Mouse (Mus musculus) 416B (cell line): ENCODE results near the gene Rsad2.
"Not testable (repeated sequence)": the region's sequence is repeated elsewhere in the genome, so short reads cannot be mapped to it uniquely, and the experiment has no call there.

ENCODE experiments used
- DNase-seq: peaks from one replicate; pipeline ENCODE4 v3.0.0; 2011; ENCODE audit warnings: low read depth

Gene Rsad2

DNA sequence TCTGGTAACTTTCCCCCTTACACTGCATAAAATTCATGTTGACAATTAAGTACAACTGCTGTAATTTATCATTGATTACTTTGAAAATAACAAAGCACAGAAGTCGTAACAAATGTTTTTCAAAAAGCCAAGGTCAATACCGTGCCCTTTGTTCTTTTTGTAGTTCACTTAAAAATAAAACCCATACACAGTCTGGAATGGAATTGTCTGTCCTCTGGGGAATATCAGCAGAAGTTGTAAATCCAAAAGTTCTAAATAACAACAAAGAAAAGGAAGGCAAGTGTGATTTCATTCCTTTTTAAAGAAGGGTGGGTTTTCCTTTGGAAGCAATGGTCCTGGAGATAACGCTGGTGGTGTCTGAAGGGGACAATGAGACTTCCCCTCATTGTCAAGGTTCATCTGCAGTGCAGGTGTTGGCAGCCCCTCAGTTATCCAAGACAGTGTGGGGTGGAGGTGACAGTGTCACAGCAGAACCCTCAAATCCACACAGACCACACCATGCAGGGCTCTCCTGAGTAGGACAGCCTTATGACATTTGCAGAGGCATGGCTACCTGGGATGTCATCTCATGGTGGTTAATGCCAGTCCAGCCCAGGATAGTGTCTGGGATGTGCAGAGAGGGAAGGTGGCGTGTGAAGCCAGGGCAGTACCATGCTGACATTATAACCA, 9.7 kb downstream of the Rsad2 start:
- no peak for DNase-seq

DNA sequence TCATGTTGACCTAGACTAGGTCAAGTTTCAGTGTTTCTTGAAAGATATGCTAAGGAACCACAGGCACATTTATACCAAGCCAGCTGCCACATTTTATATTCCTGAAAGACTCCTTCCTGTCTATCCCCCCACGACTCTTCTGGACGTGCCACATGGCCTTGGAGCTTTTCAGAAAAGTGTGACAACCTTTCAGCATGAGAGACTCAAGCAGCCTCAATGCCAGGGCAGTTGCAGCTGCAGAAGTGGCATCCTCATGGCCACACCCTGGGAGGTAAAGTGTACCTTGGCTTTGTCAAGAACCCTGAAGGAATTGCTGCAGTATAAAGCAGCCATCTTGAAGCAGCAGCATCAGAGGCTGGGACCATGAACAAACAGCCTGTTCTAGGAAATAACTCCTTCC, 11.7 kb downstream of the Rsad2 start:
- no peak for DNase-seq

DNA sequence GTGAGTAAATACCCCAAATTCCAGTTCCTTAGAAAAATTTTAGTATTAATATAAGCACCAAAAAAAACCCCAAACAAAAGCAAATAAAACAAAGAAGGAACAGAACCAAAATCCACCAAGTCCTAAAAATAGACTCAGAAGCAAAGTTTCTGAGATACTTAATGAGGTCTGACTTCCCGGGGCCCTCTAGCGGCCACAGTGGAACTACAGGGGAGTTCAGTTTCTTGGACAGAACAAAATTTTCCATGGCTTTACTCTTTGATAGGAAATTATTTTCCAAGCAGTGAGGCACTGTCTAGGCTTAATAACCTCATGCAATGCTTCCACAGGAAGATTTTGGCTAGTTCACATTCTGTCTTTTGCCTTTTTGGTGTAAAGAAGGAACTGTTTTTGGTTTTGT, 12.2 kb downstream of the Rsad2 start:
- DNase-seq = peak; percentile 57

DNA sequence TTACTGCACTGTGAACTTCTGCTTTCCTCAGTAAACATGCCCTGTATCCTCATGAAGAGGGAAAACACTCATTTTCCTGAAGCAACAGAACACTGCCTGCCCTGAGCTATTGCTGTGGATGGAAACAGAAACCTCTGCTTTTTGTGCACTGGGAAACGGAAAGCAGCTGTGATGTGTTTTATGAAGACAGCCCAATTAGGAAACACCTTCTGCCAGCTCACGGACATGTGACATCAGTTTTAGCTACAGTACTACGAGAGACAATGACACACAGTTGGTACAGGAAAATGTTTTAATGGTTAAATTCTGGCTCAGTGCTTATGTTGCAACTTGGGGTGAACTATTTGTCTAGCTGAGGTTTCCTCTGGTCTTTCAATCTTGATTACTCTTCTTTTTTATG, 16.9 kb downstream of the Rsad2 start:
- peak; percentile 89 for DNase-seq

DNA sequence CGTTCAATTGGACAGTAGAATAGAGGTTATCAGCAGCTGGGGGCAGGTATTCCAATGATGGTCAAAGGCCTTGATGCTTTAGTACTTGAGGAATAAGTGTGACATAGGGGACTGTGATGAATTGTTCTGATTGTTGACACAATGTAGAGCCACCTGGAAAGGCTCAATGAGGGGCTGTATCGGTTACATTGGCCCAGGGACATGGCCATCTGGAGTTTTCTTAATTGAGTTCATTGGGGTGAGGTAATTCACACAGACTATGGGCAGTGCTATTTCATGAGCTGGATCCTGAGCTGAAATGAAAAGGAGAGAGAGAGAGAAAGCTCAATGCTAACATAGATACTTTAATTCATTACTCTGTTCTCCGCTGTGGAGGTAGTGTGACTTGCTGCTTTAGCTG, 18.3 kb downstream of the Rsad2 start:
- no peak for DNase-seq

DNA sequence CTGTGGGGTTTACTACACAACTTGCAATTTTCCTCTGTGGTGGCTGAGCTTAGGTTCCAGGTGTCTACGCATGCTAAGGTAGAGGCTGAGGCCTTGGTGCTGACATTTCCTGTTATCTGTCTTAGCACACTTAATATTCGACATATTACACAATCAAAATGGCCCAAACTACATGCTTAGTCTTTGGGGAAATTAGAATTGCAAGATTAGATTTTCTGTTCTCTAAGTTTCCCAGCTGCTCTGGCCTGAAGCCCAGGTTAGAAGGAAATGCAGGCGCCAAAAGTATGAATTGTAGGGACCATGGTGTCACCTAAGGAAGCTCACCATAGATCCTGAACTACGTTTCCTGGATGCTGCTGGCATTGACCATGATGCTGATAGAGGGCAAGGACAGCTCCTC, 19.9 kb downstream of the Rsad2 start:
- no peak for DNase-seq

DNA sequence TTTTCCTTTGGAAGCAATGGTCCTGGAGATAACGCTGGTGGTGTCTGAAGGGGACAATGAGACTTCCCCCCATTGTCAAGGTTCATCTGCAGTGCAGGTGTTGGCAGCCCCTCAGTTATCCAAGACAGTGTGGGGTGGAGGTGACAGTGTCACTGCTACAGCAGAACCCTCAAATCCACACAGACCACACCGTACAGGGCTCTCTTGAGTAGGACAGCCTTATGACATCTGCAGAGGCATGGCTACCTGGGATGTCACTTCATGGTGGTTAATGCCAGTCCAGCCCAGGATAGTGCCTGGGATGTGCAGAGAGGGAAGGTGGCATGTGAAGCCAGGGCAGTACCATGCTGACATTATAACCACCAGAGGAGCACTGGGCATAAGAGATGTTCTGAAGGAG, 27.5 kb downstream of the Rsad2 start:
- not testable (repeated sequence) for DNase-seq

DNA sequence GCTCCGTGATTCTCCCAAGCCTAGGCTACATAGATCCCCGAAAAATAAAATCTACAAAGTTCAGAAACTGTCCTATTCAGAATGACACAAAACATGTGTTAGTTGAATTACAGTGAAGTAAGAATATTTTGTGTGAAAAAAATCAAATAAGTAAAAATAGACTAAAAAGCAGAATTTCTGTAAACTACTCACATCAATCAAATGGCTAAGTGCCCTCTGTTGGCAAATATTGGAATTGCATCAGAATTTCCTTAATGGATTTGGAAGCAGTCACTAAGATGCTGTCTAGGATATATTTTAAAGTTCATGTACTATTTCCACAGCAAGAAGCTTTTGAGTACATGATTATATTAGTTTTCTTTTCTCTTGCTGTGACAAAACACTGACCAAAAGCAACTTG, 31.4 kb downstream of the Rsad2 start:
- peak; percentile 70 for DNase-seq

DNA sequence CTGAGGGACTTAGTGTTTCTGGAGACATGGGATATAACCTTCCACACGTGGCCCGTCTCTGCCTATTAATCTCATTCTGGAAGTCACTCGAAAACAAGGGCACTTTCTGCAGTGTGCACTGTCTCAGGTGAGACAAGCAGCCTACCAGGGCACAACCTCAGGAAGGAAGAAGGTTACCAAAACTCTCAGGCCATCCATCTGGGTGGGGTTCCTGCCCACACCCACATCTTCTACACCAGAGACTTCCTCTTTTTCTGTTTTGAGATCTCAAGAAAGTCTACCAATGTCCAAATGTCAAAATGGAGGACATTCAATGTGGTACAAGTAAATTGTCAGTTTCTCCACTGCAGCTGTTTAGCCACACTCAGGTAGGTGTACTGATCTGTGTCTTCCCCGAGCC, 37.9 kb downstream of the Rsad2 start:
- peak; percentile 73 for DNase-seq

DNA sequence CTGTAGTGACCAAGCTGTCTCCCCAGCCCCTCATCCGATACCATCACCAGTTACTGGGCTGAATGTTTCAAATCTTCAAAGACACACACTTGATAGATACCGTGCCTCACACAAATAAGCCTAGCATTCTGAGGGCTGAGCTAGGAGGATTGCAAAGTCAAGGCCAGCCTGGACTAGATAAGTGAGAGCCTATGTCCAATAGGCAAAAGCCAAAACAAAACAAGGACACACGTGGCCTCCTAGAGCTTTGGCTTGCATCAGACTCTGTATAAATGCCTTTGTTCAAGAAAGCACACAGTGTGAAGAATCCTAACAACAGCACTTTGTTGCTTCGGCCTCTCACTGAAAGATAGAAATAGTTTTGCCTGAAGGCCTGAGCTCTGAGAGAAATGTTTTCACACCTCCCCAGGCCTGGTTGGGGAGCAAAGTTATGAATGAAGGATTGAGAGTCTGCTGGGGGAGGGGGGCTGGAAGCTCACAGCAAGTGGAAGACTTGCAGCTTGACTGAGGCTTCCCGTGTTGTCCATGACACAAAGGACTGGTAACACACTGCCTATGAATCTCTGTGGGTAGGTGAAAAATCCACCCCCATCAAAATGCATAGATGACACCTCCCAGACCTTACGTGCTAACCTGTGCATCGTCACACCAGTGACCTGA, 39.5 kb downstream of the Rsad2 start:
- no peak for DNase-seq

DNA sequence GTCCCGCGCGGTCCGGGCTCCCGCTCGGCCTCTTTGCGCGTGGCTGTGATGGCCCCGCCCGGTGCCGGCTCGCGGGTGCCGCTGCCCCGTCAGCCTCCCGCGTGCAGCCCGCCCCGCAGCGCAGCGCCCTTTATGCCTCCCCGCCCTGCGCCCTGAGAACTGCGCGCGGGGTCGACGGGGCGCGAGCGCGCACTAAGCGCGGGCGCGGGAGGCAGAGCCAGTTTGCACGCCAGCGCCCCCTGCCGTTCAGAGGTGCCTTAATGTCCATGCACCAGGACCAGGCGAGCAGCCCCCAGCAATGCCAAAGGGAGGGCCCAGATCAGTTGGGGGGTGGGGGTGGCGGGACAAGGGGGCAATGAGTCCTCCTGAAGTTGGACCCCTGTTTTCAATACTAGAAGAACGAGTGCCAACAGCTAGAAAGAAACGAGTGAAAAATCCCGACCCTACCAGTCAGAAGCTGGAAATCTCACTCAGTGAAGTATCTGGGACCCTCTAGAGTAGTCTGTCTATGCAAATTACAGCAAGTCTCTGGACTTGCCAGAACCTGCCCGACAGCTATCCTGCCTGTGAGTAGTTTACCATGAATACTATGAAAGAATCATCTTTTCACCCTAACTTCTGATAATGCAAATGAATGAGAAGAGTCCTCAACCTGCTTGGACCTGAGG, 41.0 kb downstream of the Rsad2 start, which contains the start of gene Rnf144a:
TSS of gene Rnf144a (minus strand) at position 151 of the 668 bp plus-strand sequence.
- peak; percentile 72 for DNase-seq

DNA sequence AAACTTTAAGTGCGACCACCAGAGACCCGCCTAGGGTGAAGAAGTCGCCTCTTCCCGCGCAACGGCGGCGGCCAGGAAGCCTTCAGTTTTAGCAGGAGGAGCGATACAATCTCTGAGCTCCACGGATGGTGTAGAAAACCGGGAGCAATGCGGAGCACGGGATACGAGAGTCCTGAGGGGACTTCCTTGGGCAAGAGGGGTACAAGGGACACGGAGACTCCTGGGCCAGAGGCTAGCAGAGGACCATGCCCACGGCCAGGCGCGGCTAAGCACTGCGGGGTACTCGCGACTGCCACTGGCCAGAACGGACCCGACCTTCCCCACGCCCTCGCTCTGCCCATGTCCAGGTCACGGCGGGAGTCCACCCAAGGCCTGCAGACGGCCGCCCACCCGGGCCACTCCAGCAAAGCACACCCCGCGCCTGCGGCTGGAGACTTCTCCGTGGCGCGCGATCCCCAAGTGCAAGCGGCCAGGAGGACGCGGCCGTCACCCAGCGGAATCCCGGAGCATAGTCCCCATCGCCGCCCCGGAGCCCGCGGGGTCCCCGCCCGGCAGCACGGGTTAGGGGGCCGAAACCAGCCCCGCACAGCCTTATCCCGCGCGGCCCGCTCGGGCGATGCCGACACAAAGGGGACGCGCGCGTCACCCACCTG, 41.7 kb downstream of the Rsad2 start:
- DNase-seq = no peak

DNA sequence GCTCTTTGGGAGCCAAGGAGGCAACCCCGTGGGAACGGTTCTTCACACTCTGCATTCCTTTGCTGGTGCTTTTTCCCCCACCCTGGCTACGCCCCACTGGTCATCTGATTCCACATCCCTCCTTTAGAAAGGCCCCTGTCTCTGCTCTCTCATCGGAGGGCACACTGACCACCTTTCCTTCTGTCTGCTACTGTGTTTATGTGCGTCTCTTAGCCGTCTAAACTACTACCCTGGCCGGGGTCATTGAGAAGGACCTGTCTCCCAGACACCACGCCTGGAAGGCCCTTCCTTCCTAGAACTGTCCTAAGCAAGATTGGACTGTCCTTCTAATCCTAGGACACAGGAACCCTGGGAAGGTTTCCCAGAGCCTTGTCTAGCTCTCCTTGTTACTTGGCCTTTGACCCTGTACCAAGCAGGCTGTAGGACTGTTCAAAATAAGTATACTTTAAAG, 42.3 kb downstream of the Rsad2 start:
- DNase-seq = no peak

DNA sequence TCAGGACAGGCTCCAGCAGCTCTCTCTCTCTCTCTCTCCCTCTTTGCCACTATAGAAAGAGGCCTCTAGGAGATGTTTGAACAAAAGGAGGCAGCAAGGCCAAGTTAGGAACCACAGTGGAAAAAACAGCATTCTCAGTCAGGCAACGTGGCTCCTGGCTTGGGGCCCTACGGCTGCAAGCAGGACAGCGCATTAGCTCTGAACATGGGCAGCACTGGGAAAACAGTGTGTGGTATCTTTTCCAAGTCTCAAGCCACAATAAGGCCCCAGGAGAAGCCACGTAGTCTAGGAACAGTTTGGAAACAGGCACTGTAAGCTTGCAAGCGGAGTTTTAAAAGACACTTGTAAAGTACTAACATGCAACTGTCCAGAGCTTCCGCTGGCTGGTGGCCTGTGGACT, 43.5 kb downstream of the Rsad2 start:
- DNase-seq = no peak

DNA sequence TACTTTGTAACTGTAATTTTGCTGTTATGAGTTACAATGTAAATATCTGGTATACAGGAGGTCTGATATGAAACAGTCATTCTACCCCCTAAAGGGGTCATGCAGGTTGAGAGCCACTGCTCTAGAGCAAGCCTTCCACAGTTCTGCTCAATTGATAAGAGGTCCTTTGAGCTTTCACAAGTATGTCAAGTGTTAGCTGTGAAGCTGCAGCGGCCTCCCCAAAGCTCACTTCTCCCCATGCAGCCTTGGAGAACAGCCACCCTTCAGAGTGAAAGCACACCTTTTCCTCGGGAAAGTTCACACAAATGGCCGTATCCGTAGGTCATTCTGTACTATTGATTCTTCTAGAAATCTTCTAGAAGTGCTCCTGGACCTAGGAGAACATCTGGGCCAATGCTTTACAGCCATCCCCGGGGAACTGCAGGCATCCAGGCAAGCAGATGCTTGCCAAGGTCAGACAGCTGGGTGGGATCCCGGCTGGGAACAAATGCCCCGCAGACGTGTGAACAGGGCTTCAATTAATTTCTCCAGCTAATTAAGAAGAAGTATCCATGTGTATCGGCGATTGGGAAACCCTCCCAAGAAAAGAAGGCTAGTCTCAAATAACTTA, 44.3 kb downstream of the Rsad2 start:
- no peak for DNase-seq

DNA sequence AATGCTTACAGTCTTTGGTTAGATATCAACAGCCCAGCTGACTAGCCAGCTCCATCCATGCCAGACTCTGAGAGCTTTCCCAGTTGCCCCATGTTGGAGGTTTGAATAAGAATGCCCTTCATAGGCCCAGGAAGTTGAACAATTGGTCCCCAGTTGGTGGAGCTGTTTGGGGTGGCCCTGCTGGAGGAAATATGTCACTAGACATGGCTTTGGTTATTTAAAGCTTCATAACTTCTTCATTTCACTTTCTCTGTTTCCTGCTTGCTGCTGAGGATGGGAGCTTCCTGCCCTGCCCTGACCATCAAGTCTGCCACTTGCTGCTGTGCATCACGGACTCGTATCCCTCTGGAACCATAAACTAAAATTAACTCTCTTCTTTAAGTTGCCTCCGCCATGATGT, 45.8 kb downstream of the Rsad2 start:
- DNase-seq = no peak

DNA sequence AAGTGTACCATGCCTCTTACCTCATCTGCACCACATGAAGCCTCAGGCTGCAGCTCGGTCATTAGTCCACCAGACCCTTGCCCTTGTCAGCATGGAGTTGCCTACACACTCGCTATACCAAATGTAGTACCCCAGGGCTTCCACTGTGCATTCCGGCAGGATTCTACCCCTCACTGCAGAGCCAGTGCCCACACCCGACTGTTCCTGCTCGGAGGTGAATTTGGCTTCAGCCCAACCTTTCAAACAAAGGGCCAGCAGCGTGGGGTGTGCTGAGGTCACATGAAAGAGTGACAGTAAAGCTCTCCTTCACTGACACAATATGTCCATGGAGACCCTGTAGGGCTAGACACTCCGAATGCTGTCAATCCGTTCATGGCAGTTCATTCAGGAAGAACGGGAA, 47.5 kb downstream of the Rsad2 start:
- DNase-seq = no peak

DNA sequence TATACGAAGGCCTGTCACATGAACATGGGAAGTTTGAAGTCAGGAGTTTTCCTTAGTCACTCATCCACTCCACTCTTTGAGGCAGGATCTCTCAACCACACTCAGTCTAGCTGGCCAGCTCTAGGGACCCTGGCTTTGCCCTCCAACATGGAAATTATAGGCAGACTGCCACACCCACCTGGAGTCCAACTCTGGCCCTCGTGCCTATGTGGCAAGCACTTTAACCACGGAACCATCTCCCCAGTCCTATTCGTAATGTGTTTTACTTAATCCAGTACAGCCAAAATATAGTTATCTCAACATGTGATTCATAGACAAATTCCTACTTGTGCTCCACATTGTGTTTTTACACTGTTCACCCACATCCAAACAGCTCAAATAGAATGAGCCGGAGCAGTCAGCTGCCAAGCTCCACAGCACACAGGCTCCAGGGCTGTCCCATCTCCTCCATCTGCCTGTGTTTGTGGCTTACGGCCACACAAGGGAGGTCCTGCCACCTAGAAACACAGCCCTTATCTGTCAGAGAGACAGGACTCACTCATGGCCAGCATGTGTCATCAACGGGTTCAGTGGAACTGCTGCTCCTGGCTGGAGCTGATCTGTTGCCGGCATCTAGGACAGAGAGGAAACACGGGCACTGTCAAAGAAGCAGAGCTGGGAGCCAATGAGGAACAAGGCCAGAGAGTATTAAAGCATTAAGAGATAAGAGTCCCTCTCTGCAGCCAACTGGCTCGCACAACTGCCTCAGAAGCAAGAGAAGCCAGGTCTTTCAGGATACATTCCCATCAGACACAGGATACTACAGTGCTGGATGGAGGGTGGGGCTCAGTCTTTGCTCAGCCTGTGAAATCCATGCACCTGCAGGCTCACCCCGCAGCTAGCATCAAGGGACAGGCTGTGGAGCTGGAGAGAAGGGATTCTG, 51.2 kb downstream of the Rsad2 start:
- peak; percentile 68 for DNase-seq

DNA sequence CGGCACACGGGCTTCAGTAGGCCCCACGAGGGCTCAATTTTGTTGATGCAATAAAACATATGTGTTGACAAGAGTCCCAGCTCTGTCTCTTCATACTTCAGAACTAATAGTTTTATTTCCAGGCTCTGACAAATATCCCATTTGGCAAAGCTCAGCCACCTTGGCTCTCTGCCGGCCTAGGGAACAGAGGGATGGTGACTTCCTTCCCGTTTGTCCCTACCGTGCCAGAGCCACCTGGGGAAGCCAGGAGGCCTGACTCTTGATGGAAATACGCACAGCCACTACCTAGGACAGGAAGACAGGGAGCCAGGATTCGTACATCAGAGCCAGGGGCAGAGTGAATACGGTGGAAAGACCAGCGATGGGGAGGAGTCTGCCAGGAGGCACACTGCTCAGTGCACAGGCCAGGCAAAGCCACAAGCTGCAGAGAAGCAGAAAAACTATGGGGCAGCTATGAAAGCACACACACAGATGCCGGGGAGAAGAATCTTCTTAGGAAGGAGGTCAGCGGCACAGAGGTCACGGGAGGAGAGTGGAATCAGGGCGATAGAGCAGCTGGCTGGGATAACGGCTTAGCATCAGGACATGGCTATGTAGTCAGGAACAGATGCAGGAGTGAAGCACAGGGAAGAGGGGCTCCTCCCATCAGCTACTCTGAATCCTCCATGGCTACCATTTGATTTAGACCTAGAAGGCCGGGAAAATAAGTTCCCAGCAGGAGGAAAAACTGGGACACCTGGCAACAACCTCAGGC, 52.7 kb downstream of the Rsad2 start:
- no peak for DNase-seq

DNA sequence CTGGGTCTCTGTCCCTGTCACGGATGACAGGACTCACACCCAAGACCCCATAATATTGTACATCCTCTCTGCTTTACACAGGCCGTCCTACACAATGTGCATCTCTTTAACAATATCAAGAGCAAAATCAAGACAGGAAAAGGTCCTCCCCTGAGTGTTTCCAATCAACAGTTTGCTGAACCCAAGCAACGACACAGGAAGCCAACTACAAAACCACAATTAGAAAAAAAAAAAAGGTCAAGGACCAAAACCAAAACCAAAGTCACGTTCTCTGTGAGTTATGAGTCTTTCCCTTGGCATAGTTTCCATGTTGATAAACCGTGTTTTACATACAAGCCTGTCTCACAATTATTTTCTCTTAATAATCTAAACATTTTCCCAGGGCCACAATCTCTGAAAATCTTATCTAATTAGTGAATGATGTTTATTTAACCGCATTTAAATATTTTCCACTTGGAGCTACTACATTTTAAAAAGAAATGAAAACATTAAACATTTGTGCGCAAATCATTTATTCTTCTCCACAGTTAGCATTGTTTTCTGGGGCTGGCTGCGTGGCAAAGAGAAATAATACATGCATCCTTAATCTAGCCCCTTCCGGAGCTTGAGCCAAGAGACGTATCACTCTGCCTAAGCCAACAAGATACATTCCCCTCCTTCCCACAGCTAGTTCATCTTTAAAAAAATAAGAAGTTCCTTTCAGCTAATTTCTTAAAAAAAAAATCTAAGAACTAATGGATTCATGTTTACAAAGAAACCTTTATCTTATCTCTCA, 54.4 kb downstream of the Rsad2 start:
- DNase-seq = peak; percentile 91
